Mouse (Mus musculus): Measurements from ENCODE around the gene Bmper. TPM values are rescaled to one million over a fixed set of nuclear protein-coding genes. Genes with fewer than 3 reads are reported as not detected.
A peak's percentile ranks its signal among the peaks of the same experiment; 100 is the strongest.

Gene Bmper
- polyA plus RNA-seq, 1 experiment from 2014 or later: 7.8 TPM

GRCm38 (mm10) chr9:23399638-23400284 lies 176.9 kb downstream of the Bmper start:
- Histone ChIP-seq H3K4me2 (peak overlapping the region; percentile 15; the same call in 1 of the 2 replicates), H3K27ac (peak overlapping the region; percentile 87), H3K9ac (no peak overlapping the region), H3K27me3 (no peaks in the 10 kb centered on the region), H3K4me3 (no peak overlapping the region), H3K9me3 (replicated peaks) (no peaks in the 10 kb centered on the region), H3K4me1 (replicated peaks) (peaks cover 31% of the 10 kb centered on the region), H3K36me3 (no peaks in the 10 kb centered on the region)
- 27% methylated on average over 6 of the region's 6 CpGs for WGBS
- ATAC-seq (replicated peaks; ENCODE audit: insufficient number of reproducible peaks, insufficient read depth, low FRiP score, low read depth): peak; percentile 75

DNA sequence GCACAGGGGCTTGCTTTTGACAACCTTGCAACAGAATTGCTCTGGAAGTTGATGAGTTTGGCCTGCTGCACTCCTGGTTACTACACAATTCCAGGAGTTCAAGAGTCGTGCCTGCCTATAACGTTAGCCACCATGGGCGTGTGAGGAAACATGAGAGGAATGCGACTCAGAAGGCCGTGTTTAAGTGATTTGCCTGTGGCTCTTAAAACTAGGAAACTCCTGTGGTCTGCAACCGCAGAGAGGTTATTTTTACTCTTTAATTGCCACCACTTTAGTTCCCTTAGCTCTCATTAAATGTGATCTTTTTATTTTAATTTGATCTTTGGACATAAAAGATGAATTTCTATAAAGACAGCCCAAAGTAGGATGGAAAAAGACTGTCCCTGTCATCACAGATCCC lies 184.5 kb downstream of the Bmper start:
- no peaks in the 10 kb centered on the region for H3K36me3 ChIP-seq
- no peak overlapping the region for H3K4me2 ChIP-seq
- peak overlapping the region; percentile 41 for H3K27ac ChIP-seq
- no peak overlapping the region for H3K4me3 ChIP-seq
- WGBS: 23% methylated on average over 6 of the region's 6 CpGs
- no peaks in the 10 kb centered on the region for H3K9me3 ChIP-seq (replicated peaks)
- H3K27me3 ChIP-seq: no peaks in the 10 kb centered on the region
- ATAC-seq (replicated peaks; ENCODE audit: insufficient number of reproducible peaks, insufficient read depth, low FRiP score, low read depth): no peak
- no peak overlapping the region for H3K9ac ChIP-seq
- H3K4me1 ChIP-seq (replicated peaks): peaks cover 7% of the 10 kb centered on the region

- ATAC-seq (replicated peaks; ENCODE audit: insufficient number of reproducible peaks, insufficient read depth, low FRiP score, low read depth): no peak
- Histone ChIP-seq H3K4me1 (replicated peaks) (peaks cover 9% of the 10 kb centered on the region), H3K9ac (no peak overlapping the region), H3K4me3 (no peak overlapping the region), H3K4me2 (no peak overlapping the region), H3K36me3 (no peaks in the 10 kb centered on the region), H3K27ac (no peak overlapping the region), H3K9me3 (replicated peaks) (no peaks in the 10 kb centered on the region), H3K27me3 (no peaks in the 10 kb centered on the region)
- 84% methylated on average over 3 of the region's 3 CpGs for WGBS
These were observed 185.3 kb downstream of the Bmper start for GRCm38 (mm10) chr9:23407935-23408781.

- 37% methylated on average over 2 of the region's 2 CpGs for WGBS
- no peak overlapping the region for H3K9ac ChIP-seq
- H3K4me3 ChIP-seq: no peak overlapping the region
- peaks cover 9% of the 10 kb centered on the region for H3K4me1 ChIP-seq (replicated peaks)
- no peak overlapping the region for H3K4me2 ChIP-seq
- no peaks in the 10 kb centered on the region for H3K9me3 ChIP-seq (replicated peaks)
- ATAC-seq (replicated peaks; ENCODE audit: insufficient number of reproducible peaks, insufficient read depth, low FRiP score, low read depth): peak; percentile 91
- H3K27ac ChIP-seq: peak overlapping the region; percentile 82
- no peaks in the 10 kb centered on the region for H3K27me3 ChIP-seq
- no peaks in the 10 kb centered on the region for H3K36me3 ChIP-seq
These were observed 187.7 kb downstream of the Bmper start for GRCm38 (mm10) chr9:23410567-23410966.

DNA sequence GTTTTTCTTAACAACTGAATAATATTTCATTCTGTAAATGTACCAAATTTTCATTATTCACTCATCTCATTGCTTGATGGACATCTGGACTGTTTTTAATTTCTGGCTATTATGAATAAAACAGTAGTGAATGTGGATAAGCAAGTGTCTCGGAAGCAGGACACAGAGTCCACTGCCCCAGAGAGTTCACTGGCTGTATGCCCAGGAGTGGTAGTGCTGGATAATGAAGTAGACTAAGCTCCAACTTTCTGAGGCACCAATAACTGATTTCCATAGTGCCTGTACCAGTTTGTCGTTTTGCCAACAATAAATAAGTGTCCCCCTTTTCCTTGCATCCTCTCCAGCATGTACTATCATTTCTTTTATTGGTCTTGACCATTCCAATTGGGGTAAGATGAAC lies 190.1 kb downstream of the Bmper start:
- Histone ChIP-seq H3K27me3 (no peaks in the 10 kb centered on the region), H3K36me3 (no peaks in the 10 kb centered on the region), H3K9me3 (replicated peaks) (no peaks in the 10 kb centered on the region; the same call in 1 of the 2 replicates), H3K27ac (no peak overlapping the region), H3K4me1 (replicated peaks) (peaks cover 9% of the 10 kb centered on the region), H3K4me3 (no peak overlapping the region), H3K4me2 (no peak overlapping the region), H3K9ac (no peak overlapping the region)
- 34% methylated on average over 2 of the region's 2 CpGs for WGBS
- no peak for ATAC-seq (replicated peaks; ENCODE audit: insufficient number of reproducible peaks, insufficient read depth, low FRiP score, low read depth)

DNA sequence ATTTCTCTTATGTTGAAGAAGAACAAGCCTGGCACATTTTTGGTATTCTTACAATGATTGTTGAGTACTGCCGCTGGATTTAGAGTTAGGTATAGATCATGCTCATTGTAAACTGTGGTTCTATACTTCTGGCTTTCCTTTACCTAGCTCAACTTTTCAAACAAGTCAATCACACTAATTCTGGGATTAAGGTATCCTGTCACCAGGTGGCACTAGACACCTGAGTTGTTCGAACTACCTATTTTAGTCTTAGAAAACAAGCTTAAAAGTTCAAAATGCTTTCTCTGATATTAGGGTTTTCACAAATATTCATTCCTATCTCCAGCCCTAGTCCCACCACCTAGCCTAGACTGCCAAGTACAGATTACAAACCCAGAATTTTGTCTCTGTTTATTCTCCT lies 196.2 kb downstream of the Bmper start:
- WGBS: 88% methylated on average over 2 of the region's 2 CpGs
- Histone ChIP-seq H3K4me1 (replicated peaks) (no peaks in the 10 kb centered on the region), H3K4me3 (no peak overlapping the region), H3K9me3 (replicated peaks) (no peaks in the 10 kb centered on the region; the same call in 1 of the 2 replicates), H3K9ac (no peak overlapping the region), H3K27ac (no peak overlapping the region), H3K36me3 (no peaks in the 10 kb centered on the region), H3K4me2 (no peak overlapping the region), H3K27me3 (no peaks in the 10 kb centered on the region)
- ATAC-seq (replicated peaks; ENCODE audit: insufficient number of reproducible peaks, insufficient read depth, low FRiP score, low read depth): no peak

DNA sequence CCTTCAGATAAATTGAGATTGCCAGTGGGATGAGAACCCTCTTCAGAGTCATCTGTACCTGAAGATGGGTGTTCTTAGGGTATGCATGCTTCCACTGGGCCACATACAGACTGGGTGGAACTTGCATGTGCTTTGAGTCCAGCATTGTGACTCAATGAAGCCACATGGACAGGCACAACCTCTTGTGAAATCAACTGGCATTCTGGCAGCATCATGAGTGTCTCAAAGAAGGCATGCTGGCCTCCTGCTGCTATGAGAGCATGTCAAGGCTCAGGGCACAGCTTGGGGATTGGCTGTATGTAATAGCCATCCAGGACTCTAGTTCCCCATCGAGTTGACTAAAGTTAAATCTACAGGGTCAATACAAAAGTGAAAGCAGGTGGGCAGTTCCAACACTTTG lies 200.9 kb downstream of the Bmper start:
- no peaks in the 10 kb centered on the region for H3K36me3 ChIP-seq
- H3K9me3 ChIP-seq (replicated peaks): no peaks in the 10 kb centered on the region
- no peak overlapping the region for H3K4me2 ChIP-seq
- no peak overlapping the region for H3K9ac ChIP-seq
- no peak for ATAC-seq (replicated peaks; ENCODE audit: insufficient number of reproducible peaks, insufficient read depth, low FRiP score, low read depth)
- no peak overlapping the region for H3K4me3 ChIP-seq
- no peaks in the 10 kb centered on the region for H3K27me3 ChIP-seq
- H3K4me1 ChIP-seq (replicated peaks): no peaks in the 10 kb centered on the region
- 79% methylated on average over 1 of the region's 1 CpGs for WGBS
- no peak overlapping the region for H3K27ac ChIP-seq

DNA sequence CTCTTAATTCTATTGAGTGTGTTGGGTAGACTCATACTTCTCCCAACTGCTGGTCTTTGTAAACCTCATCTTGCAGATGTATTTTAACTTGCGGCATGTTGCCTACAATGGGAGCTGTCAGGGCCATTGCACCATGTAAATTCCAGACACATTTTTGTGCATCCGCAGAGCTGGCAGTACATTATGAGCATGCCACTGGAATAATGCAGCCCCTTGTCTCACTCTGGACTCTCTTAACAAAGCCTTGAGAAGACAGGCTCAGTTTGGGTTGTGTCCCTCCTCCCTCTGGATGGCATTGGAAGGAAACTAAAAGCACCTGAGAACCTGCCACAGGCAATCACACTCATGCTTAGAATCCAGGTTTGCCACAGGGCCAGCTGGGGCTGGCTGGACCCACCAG lies 209.8 kb downstream of the Bmper start:
- Histone ChIP-seq H3K27ac (no peak overlapping the region), H3K4me1 (replicated peaks) (peaks cover 11% of the 10 kb centered on the region), H3K27me3 (no peaks in the 10 kb centered on the region), H3K36me3 (no peaks in the 10 kb centered on the region), H3K4me3 (no peak overlapping the region), H3K9me3 (replicated peaks) (no peaks in the 10 kb centered on the region), H3K9ac (no peak overlapping the region), H3K4me2 (no peak overlapping the region)
- WGBS: 66% methylated on average over 2 of the region's 2 CpGs
- ATAC-seq (replicated peaks; ENCODE audit: insufficient number of reproducible peaks, insufficient read depth, low FRiP score, low read depth): no peak

DNA sequence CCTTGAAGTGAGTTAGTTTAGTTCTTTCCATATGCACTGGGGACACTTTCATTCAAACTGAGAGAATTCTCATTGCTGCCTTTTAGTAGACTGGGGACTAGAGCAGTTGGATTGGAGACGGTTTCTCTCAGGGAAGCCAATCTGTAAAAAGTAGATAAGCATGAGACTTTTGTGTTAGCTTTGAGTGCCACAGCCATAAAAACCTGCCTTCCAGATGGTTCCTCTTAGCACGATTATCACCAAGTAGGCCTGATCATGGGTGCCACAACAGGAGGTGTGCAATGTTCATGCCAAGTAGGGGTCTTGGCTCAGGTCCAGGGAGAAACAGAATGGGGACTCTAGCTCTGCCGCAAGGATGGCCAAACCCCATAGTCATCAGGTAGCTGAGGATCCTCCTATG lies 210.4 kb downstream of the Bmper start:
- Histone ChIP-seq H3K4me3 (no peak overlapping the region), H3K27ac (no peak overlapping the region), H3K9ac (no peak overlapping the region), H3K36me3 (no peaks in the 10 kb centered on the region), H3K27me3 (no peaks in the 10 kb centered on the region), H3K4me1 (replicated peaks) (peaks cover 11% of the 10 kb centered on the region), H3K9me3 (replicated peaks) (no peaks in the 10 kb centered on the region), H3K4me2 (no peak overlapping the region)
- WGBS: 56% methylated on average over 3 of the region's 3 CpGs
- no peak for ATAC-seq (replicated peaks; ENCODE audit: insufficient number of reproducible peaks, insufficient read depth, low FRiP score, low read depth)

GRCm38 (mm10) chr9:23436751-23437150 lies 213.9 kb downstream of the Bmper start:
- Histone ChIP-seq H3K27ac (no peak overlapping the region), H3K4me3 (no peak overlapping the region), H3K4me1 (replicated peaks) (peaks cover 11% of the 10 kb centered on the region), H3K4me2 (no peak overlapping the region), H3K9ac (no peak overlapping the region), H3K27me3 (no peaks in the 10 kb centered on the region), H3K9me3 (replicated peaks) (no peaks in the 10 kb centered on the region), H3K36me3 (no peaks in the 10 kb centered on the region)
- ATAC-seq (replicated peaks; ENCODE audit: insufficient number of reproducible peaks, insufficient read depth, low FRiP score, low read depth): no peak
- 79% methylated on average over 6 of the region's 6 CpGs for WGBS

GRCm38 (mm10) chr9:23438662-23439061 lies 215.8 kb downstream of the Bmper start:
- Histone ChIP-seq H3K9me3 (replicated peaks) (no peaks in the 10 kb centered on the region), H3K4me3 (no peak overlapping the region), H3K4me1 (replicated peaks) (peaks cover 9% of the 10 kb centered on the region; the same call in 1 of the 2 replicates), H3K36me3 (no peaks in the 10 kb centered on the region), H3K4me2 (no peak overlapping the region), H3K9ac (no peak overlapping the region), H3K27me3 (no peaks in the 10 kb centered on the region), H3K27ac (no peak overlapping the region)
- 83% methylated on average over 9 of the region's 9 CpGs for WGBS
- no peak for ATAC-seq (replicated peaks; ENCODE audit: insufficient number of reproducible peaks, insufficient read depth, low FRiP score, low read depth)
